Mouse (Mus musculus) embryo, embryonic 10 days (tissue): ENCODE data around the gene Abhd4.
A peak's percentile ranks its signal among the peaks of the same experiment; 100 is the strongest.

Experiments used
- DNase-seq: peaks from one replicate; pipeline ENCODE4 v3.0.0-alpha.2; 2015; ENCODE audit warnings: low spot score

Abhd4 gene

GRCm38 (mm10) chr14:54239002-54239736, 14.8 kb upstream of the Abhd4 start:
- DNase-seq: peak; percentile 91

GRCm38 (mm10) chr14:54240542-54240941, 13.4 kb upstream of the Abhd4 start:
- DNase-seq: no peak

- DNase-seq: peak; percentile 61
These were observed 9.8 kb upstream of the Abhd4 start for GRCm38 (mm10) chr14:54244183-54244582.

GRCm38 (mm10) chr14:54246232-54246631, 7.8 kb upstream of the Abhd4 start:
- DNase-seq: no peak

- DNase-seq: peak; percentile 12
These were observed 4.7 kb upstream of the Abhd4 start for GRCm38 (mm10) chr14:54249326-54249725.

GRCm38 (mm10) chr14:54250122-54250521, 3.9 kb upstream of the Abhd4 start:
- no peak for DNase-seq

GRCm38 (mm10) chr14:54254670-54255202, 748 bp downstream of the Abhd4 start:
- no peak for DNase-seq

GRCm38 (mm10) chr14:54258131-54258670, 4.2 kb downstream of the Abhd4 start:
- no peak for DNase-seq

GRCm38 (mm10) chr14:54259003-54259721, 5.2 kb downstream of the Abhd4 start:
- DNase-seq: peak; percentile 91

- DNase-seq: no peak
These were observed 5.7 kb downstream of the Abhd4 start for GRCm38 (mm10) chr14:54259722-54260085.

- DNase-seq: no peak
These were observed 6.2 kb downstream of the Abhd4 start for GRCm38 (mm10) chr14:54260196-54260595.

GRCm38 (mm10) chr14:54261386-54261785, 7.4 kb downstream of the Abhd4 start:
- DNase-seq: no peak

GRCm38 (mm10) chr14:54262622-54263021, 8.6 kb downstream of the Abhd4 start:
- DNase-seq: no peak

GRCm38 (mm10) chr14:54263099-54263498, 9.1 kb downstream of the Abhd4 start:
- DNase-seq: no peak

GRCm38 (mm10) chr14:54264231-54264630, 10.2 kb downstream of the Abhd4 start:
- no peak for DNase-seq

GRCm38 (mm10) chr14:54265093-54265492, 11.1 kb downstream of the Abhd4 start:
- no peak for DNase-seq

GRCm38 (mm10) chr14:54265951-54266350, 12.0 kb downstream of the Abhd4 start:
- DNase-seq: no peak

GRCm38 (mm10) chr14:54267966-54268365, 14.0 kb downstream of the Abhd4 start:
- no peak for DNase-seq

- no peak for DNase-seq
These were observed 15.6 kb downstream of the Abhd4 start for GRCm38 (mm10) chr14:54269566-54269965.

GRCm38 (mm10) chr14:54270413-54270812, 16.4 kb downstream of the Abhd4 start:
- DNase-seq: no peak

GRCm38 (mm10) chr14:54271976-54272606, 18.1 kb downstream of the Abhd4 start:
- no peak for DNase-seq

GRCm38 (mm10) chr14:54272696-54273095, 18.7 kb downstream of the Abhd4 start:
- no peak for DNase-seq

GRCm38 (mm10) chr14:54276446-54276845, 22.5 kb downstream of the Abhd4 start:
- no peak for DNase-seq
